Mouse (Mus musculus): Measurements from ENCODE around the gene Ddx18.

Gene Ddx18

DNA sequence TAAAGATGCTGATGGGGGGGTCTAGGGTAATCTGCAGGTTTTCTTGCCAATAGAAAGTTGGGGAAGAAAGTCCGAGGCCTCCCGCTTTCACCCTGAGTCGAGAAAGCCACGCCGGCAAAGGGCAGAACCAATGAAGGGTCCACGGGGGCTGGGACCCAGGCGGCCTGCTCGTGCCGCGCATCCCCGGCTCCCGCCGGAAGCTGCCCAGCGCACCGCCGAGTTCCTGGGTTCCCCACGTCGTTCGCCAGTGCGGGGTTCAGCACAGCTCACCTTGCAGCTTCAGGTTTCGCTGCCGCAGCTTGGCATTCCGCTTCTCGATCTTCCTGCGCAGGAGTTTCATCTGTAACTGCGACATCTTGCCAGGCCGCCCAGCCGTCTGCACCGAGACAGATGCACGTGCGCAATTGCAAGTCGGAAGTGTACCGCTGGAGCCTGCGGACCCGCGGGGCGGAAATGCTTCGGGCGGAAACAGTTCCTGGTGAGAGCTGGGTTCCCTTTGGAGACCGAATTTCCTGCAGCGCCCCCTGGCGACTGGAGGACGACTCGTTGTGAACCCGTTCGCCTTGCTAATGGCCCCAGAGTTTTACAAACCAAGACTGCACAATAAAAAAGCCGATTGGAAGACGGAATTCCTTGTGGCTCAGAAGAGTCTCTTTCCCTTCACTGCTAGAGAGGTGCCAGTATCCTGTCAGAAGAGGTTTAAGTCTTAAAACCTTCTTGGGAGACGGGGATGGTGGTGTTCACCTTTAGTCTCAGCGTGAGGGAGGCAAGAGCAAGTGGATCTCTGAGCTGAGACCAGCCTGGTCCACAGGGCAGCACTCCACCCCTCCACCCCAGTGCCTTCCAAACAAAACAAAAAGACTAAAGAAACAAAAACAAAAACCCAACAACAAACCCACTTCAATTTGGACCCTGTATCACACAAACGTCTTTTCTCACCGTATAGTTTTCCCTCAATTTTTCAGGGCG lies at the start of gene Ddx18:
Gene Ddx18, minus strand, starts transcription at position 469 of the 969 bp plus-strand sequence.
- DNase-seq: peak; percentile 99

DNA sequence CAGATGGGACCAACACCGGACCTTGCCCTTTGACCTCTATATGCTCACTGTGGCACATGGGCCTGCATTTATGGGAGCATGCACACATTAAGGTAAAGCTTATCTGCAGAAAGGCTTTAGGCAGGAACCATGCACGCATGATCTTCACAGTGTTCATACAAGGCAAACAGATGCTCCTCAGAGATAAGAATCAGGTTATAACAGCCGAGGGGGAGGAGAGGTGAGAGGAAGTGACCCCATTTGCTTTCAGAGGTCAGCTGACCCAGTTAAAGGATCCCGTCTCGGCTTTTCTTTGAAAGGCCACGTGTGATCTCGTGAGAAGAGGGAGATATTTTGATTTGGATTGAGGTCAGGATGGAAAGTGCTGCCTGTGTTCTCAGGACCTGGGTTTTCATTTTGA lies 40.2 kb upstream of the Ddx18 start:
- no peak for DNase-seq

DNA sequence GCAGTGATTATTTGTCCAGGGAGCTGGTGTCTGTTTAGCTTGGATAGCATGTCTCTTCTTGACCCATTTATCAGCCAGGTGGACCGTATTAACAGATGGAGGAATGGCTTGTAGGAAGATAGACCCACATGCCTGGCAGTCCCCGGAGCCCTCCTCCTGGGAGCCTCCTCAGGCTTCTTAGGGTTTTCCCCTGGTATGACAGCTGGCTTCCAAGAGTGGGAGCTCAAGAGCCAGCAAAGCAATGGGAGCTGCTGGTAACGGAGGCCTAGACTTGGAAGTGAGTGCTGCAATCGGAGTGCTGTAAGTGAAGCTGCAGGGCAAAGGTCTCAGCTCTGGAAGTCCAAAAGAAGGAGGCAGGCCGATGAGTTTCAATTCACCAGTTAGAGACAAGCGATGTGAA lies 37.3 kb upstream of the Ddx18 start:
- DNase-seq: peak; percentile 20

DNA sequence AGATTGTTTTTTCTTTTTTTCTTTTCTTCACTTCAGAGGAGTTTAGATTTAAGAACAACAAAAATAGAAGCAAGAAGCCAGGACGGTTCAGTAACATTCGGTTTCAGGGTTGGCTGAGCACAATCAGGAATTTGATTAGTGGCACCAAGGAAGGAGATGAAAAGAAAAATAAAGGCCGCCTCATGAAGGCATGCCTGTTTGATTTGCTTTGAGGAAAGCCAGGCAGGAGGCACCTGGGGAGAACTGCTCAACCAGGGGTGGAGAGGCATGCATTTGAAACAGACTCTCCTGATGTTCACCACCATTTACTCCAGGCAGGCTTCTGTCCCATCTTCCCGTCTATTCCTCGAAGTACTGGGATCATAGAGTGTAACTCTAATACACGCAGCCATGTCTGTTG lies 34.1 kb upstream of the Ddx18 start:
- no peak for DNase-seq

DNA sequence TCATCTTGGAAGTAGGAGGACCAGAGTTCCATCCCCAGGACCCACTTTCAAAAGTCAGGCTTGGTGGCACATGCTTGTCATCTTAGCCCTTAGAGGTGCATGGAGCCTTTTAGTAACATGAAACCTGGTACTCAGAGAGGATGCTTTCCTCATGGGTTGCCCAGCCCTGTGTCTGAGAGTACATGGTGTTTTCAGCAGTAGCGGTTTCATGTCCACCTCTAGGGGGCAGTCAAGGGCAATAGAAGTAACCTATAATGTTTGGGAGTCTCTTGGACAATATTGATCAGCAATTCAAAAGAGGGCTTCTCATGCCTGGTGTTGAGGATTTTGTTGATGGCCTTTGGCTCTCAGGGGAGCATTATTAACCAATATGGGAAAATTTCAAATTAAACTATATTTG lies 33.3 kb upstream of the Ddx18 start:
- DNase-seq: peak; percentile 13

DNA sequence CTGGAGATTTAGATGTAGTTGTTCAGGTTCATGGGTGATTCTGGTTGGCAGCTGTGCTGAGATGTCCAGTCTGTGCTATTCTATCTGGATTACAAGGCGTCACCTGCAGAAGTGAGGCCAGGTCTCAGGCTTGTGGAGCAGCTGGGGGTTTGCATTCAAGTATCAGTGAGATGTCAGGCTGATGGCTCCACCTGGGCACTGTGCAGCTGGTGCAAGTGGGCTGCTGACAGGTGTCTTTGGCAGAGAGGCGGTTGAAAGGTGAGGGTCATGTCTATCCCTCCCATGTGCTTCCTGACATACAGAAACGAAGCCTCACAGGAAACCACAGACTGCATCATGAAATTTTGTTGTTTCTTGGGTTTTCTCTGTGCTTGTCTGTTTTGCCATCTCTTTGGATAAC lies 30.6 kb upstream of the Ddx18 start:
- no peak for DNase-seq

DNA sequence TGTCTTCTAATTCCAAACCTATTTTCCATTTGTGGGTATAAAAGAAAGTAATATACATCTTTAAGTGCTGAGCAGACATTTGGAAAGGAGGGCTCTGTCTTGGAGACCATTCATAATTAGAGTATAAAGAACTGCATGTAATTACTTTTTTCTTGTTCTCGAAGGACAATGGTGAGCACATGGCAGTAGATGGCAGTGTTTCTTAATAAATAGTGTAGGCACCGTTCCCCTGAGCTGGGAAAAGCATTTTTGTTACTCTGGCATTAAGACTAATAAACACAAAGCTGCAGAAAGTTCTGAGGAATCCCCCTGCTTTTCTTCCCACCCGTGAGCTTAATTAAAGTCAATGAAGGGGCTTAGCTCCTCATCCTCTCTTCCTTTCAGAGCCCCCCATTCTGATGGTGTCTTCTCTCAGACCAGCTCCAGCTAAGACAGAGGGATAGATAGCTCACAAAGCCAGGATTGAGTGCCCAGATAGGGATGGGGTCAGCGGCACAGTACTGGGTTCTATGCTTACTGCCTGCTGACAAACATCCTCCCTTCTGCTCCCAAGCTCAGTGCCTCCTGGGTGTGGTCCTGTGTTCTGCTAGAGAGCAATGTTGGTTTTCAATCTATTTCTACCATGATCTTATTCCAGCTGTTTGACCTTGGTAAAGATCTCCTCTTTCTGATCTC lies 29.3 kb upstream of the Ddx18 start:
- no peak for DNase-seq

DNA sequence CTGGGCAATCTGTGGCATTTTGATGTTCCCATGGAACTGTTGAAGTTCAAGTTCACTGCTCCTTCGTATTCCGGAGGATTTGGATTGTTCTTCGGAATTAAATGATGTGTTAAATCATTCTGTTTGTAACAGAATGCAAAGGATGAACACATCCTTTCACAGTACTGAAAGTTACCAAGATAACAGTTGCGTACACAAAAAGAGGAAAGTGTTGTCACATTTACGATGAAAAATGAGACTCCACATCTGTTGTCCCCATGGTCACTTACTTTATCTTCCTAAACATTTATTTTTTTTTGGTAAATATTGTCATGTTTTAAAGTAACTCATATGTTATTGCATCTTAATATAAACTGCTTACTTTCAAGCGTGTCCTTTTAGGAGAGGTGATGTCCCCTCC lies 17.0 kb upstream of the Ddx18 start:
- no peak for DNase-seq

DNA sequence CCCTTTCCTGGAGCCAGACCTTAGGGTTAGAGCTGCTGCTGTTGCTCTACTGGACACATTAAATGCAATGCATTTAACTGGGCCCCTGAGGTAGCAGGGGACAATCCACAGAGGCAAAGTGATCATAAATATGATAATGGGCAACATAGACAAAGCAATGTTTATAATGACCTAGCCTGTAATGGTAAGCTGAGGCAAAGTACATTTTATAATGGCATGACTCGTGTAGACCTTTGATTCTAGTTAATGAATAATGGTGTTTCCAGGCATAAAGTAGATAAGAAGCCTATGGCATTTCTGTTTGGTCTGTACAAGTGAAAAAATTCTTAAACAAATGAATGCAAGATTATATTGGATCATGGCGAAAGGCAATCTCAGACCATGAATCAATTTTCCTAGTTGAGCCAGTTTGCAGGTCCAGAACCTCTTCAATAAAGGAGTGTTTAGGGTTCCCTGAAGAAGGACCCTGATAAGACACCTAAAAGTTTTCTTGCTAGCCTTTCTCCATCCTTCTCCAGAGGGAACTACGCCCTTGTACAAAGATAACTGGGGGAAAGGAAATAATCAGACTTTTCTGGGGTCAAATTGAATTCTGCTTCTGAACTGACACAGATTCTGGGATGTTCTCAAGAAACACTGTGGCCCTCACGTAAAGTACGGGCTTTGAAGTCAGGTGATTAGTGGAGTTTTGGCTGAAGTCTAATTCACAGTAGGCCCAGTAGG lies 13.5 kb upstream of the Ddx18 start:
- DNase-seq: no peak

DNA sequence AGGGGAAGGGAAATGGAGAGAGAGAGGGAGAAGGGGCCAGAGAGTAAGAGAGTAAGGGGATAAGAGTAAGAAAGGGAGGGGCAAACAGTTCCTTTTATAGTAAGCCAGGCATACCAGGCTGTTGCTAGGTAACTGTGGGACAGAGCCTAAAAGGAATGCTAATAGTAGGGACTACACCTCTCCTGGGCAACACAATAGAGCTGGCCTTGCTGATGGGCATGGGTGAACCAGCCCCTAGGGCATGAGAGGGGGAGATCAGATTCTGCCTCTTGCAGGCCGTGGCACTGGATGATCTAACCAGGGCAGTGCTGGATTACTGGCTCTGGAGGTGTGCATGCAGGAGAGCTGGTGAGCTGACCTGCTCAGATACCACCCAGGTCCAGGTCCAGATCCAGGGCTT lies 9.7 kb upstream of the Ddx18 start:
- no peak for DNase-seq

DNA sequence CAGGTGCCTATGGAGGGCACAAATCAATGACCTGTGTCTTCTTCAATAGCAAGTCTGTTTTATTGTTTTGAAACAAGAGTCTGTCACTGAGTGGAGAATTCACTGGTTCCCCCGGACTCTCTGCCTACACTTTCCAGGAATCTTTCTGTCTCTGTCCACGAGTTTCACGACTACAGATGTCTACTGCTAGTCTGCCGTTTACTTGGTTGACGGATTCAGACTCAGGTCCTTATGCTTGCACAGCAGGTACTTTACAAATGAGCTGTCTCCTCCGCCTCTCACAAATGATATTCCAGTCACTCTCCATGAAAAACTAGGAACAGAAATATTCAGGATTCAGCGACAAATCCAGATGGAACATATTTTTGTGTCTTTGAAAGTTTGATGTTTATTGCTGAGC lies 2.7 kb upstream of the Ddx18 start:
- DNase-seq: no peak

DNA sequence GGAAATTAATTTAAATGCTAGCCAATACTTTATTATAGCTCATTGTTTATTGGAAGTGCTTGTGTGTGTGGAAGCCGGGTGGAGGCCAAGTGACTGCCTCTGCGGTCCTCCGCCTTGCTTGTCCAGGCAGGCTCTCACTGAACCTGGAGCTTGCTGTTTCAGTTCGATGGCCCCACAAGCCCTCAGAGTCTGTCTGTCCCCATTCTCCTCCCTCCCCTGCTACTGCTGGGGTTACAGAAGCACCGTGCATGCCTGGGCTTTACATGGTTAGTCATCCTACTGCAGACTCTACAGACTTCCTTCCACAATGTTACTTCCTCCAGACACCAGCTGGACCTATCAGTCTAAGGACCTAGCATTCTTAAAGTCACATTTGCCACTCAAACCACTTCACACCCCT lies 9.9 kb downstream of the Ddx18 start:
- no peak for DNase-seq

DNA sequence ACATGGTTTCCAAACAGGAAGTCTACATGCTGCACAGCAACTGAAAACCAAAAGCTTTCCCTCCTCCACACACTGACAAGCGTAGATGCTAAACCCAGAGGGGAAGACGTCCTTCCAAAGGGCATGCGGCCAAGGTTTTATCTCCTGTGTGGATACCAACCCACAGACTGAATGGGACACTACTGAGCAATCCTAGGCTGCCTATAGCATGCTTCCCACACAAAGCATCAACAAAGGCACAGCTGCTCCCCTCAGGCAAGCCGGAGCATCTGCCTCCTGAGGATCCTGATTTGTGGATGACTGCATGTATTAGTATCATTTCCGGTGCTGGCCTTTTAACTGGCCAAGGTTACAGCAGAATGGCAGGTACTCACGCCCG lies 16.3 kb downstream of the Ddx18 start:
- DNase-seq: peak; percentile 23

DNA sequence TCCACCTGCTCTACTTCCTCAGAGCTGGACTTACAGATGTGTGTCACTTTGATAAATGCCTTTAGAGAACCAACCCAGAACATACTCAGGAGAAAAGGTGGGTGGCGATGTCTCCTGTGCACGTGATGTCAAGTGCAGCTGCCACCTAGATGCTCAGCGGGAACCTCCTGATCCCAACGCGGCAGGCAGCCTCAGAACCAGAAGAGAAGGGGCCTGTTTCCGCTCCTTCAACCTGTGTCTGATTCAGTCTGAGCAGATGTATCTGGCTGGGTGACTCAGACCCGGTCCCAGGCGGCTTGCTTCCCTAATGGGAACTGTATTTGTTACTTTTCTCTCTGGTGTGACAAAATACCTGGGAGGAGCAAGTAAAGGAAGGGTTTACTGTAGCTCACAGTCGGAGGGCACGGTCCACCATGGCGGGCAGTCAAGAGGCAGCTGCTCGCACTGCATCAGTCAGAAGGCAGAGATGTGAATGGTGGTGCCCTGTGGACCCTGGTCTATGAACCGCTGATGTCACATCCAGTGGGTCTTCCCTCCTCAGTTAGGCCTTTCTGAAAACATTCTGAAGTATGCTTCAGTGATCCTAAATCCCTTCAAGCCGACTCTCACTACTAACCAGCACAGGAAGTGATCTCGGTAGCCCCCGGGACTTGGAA lies 16.9 kb downstream of the Ddx18 start:
- no peak for DNase-seq

DNA sequence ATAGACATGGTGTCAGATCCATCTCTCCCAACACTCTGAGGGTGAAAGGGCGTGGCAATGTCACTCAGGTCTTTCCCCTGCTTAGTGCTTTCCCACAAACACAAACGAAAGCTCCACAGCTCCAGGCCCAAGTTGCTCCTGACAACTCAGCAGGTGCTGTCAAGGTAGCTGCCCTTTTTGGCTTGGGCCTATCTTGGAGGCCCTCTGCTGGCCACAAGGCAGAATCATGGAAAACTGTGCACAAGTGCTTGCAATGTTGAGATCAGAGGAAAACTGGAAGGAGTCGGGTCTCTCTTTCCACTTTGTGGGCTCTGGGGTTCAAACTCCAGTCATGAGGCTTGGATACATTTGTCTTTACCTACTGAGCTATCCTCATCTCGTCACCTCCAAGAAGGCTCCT lies 18.3 kb downstream of the Ddx18 start:
- DNase-seq: no peak

DNA sequence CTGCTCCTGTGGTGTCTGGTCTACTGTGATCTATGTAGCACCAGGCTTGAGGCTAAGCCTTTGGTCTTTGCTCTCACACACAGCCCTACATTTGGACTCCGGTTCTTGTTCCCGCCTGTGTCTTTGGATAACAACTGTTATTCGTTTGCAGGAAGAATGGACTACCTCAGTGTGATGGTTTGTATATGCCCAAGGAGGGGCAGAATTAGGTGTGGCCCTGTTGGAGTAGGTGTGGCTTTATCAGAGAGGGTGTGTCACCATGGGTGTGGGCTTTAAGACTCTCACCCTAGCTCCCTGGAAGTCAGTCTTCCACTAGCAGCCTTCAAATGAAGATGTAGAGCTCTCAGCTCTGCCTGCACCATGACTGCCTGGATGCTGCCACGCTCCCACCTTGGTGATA lies 19.1 kb downstream of the Ddx18 start:
- no peak for DNase-seq

DNA sequence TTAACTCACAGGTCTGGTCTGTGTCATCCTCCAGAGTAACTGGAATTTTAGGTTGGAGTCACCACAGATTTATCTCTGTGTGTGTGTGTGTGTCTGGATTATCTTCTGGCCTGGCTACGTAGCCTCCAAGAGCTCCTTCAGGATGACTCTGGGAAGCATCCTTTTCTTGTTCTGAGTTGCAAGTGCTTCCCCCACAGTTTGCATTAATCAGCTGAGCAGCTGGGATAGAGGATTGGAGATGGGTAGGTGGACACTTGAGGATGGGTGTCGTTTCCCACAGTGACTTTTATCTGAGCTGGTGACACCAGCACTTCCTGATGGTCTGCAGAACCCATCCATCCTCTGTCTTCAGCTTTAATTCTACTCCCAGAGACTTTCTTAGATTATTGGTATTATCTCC lies 20.9 kb downstream of the Ddx18 start:
- no peak for DNase-seq

DNA sequence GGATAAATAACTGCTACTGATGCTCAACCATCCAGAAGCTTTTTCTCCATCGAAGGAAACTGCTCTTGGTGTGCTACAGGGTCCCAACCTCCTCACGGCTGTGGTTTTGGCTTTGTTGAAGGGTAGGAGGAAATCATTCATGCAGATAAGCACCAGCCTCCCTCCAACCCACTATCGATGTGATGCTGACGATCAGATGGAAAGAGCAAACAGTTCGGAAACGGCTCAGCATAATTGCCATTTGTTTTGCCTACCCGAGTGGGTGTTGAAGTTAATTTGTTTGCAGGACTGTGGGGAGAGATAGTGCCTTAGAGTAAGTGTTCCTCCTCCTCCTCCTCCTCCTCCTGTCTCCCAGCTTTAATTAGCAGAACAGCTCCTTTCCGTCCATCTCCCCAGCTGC lies 27.4 kb downstream of the Ddx18 start:
- no peak for DNase-seq

DNA sequence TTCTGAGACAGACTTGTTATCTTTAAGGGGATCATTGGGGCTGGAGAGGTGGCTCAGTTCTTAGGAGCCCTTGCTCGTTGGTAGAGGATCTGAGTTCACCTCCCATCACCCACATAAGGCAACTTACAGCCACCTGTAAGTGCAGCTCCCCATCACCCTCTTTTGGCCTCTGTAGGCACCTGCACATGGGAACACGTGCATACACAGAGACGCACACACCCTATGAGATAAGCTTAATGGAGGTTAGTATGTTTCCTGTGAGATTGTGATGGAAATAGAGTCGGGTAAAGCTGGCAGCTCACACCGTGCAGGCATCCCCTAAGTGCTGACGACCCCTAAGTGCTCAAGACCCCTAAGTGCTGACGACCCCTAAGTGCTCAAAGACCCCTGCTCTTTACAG lies 36.4 kb downstream of the Ddx18 start:
- no peak for DNase-seq

DNA sequence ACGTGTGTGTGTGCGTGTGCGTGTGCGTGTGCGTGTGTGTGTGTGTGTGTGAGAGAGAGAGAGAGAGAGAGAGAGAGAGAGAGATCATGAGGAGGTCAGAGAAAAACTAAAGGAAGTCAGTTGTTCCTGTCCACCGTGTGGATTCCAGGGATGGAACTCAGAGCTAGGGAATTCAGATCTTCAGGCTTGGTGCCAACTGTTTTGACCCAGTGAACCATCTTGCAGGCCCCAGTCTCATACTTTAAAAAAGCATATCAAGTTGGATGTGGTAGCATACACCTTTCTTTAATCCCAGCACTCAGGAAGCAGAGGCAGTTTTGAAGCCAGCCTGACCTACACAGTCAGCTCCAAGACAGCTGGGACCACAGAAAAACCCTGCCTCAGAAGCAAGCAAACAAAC lies 38.5 kb downstream of the Ddx18 start:
- DNase-seq: no peak

DNA sequence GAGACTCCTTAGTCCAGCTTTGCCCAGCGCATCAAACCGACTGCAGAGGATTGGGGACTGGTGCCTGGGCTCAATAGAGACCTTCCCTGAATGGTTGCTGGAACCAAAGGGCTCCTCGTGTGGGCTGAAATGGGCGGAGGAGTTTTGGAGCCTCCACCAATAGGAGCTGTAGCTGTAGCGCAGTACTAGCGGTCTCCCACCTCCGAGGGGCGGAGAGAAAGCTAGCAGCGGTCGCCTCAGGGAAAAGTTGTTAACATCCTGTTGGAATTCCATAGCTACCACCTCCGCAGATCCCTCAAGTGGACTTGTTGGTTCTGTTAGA lies 39.4 kb downstream of the Ddx18 start, which contains the start of gene Htr5b:
Gene Htr5b, minus strand, starts transcription at position 67 of the 322 bp plus-strand sequence.
- DNase-seq: peak; percentile 31

DNA sequence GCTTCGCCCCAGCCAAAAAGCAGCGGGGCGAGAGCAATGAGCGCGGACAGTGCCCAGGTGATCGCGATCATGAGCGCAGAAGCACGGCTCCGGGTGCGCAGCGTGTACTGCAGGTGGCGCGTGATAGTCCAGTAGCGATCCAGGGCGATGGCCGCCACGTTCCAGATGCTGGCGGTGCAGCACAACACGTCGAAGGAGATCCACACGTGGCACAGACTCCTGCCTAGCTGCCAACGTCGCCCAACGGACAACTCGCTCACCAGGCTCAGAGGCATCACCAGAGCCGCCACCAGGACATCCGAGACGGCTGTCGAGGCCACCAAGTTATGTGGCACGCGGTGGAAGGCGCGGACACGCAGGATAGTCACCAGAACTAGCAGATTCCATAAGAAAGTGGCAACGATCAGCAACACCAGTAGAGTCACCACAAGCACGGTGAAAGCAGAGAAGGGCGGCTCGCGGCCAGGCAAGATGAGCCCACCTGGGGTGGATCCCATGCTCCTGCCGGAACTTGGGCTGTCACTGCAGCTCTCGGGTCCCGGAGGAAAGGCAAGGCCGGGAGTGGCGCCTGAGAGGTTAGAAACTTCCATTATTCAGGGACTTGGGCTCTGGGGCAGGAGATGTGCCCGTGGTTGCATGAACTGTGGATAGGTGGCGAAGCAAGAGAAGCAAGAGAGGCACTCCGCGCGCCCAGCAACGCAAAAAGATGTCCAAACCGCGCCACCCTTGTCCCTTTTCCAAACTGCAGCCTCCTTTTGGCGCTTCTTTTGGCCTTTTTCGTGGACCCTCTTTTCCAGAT lies 40.0 kb downstream of the Ddx18 start:
- peak; percentile 26 for DNase-seq

Data from right cerebral cortex, postnatal 14 days (tissue).